9 mouse cellular contexts compared by ENCODE assay signal in genomic region chr15:78003929-78004328, GRCm38 (mm10). TPM values are rescaled to one million over a fixed set of nuclear protein-coding genes. Genes with fewer than 3 reads are reported as not detected.
DNase-seq lines count a peak whose midpoint lies in the region; ATAC-seq and TF ChIP-seq lines count a peak whose summit lies in the region.
"Had no signal": no experiment of that assay in that cellular context is flagged by ENCODE, and none has a peak within 500 bp of the region (broad histone marks: within the 10 kb centered on the region; RNA-seq: fewer than 3 reads in every experiment).

No protein-coding gene starts in this region.

- H3K27me3 ChIP-seq in testis, adult 2 months (ENCODE audit: control insufficient read depth, insufficient read depth, low read length) = no peaks in the 10 kb centered on the region
- H3K27me3 ChIP-seq in embryonic facial prominence, embryonic 14.5 days (replicated peaks; ENCODE audit: control insufficient read depth, insufficient read depth, low read length) = no peaks in the 10 kb centered on the region
- no peaks in the 10 kb centered on the region for H3K27me3 ChIP-seq in stomach, postnatal 0 days (ENCODE audit: control insufficient read depth, insufficient read depth, low read length)
- H3K27me3 ChIP-seq: limb, embryonic 12.5 days had no signal

- H3K9me3 ChIP-seq in embryonic facial prominence, embryonic 14.5 days (ENCODE audit: control insufficient read depth, low read length) = no peaks in the 10 kb centered on the region
- no peaks in the 10 kb centered on the region for H3K9me3 ChIP-seq in stomach, postnatal 0 days (ENCODE audit: control insufficient read depth, low read length)
- H3K9me3 ChIP-seq: limb, embryonic 12.5 days had no signal

- no peak overlapping the region for H3K4me2 ChIP-seq in embryonic facial prominence, embryonic 14.5 days (ENCODE audit: low read depth, low read length)
- H3K4me2 ChIP-seq in stomach, postnatal 0 days (replicated peaks; ENCODE audit: low read depth) = no peak overlapping the region
- H3K4me2 ChIP-seq: limb, embryonic 12.5 days had no signal

- no peak for ATAC-seq in embryonic facial prominence, embryonic 14.5 days (ENCODE audit: low read depth)
- ATAC-seq in stomach, postnatal 0 days (ENCODE audit: low FRiP score, low TSS enrichment) = no peak

- H3K36me3 ChIP-seq in testis, adult 2 months (ENCODE audit: control insufficient read depth, insufficient read depth, low read length) = no peaks in the 10 kb centered on the region
- H3K36me3 ChIP-seq in embryonic facial prominence, embryonic 14.5 days (ENCODE audit: control insufficient read depth, insufficient read depth, low read length) = no peaks in the 10 kb centered on the region
- H3K36me3 ChIP-seq in stomach, postnatal 0 days (ENCODE audit: control insufficient read depth, insufficient read depth, low read length) = no peaks in the 10 kb centered on the region
- H3K36me3 ChIP-seq: limb, embryonic 12.5 days had no signal

- H3K9ac ChIP-seq in embryonic facial prominence, embryonic 14.5 days (ENCODE audit: low read depth, low read length) = no peak overlapping the region
- H3K9ac ChIP-seq in stomach, postnatal 0 days (ENCODE audit: low read length) = no peak overlapping the region
- H3K9ac ChIP-seq: limb, embryonic 12.5 days had no signal

- peak; percentile 38 for DNase-seq in cerebellum, adult 11 months
- no peak for DNase-seq in cerebellum, postnatal 4 days (ENCODE audit: low spot score in 2 of 2)
- no peak for DNase-seq in testis, postnatal 10 days (ENCODE audit: low spot score)
- DNase-seq in embryonic facial prominence, embryonic 14.5 days (ENCODE audit: low spot score) = peak; percentile 43
- peak; percentile 38 for DNase-seq in stomach, postnatal 0 days (ENCODE audit: low spot score)
- DNase-seq in right cerebral cortex, postnatal 10 days (ENCODE audit: low spot score in 2 of 2) = no peak
- no peak for DNase-seq in gastrocnemius, postnatal 4 days (ENCODE audit: low spot score in 2 of 2)

- H3K4me3 ChIP-seq in testis, adult 2 months (ENCODE audit: control insufficient read depth, low read depth, low read length) = no peak overlapping the region
- H3K4me3 ChIP-seq in embryonic facial prominence, embryonic 14.5 days (ENCODE audit: low read depth, low read length) = no peak overlapping the region
- no peak overlapping the region for H3K4me3 ChIP-seq in stomach, postnatal 0 days (ENCODE audit: low read depth, low read length)
- H3K4me3 ChIP-seq: limb, embryonic 12.5 days had no signal

- TF ChIP-seq CTCF in testis, adult 2 months (IDR thresholded peaks at IDR 0.05; ENCODE audit: control insufficient read depth, insufficient read depth, insufficient replicate concordance, low read depth, low read length) = no peak
- no peak for TF ChIP-seq CTCF in stomach, postnatal 0 days (IDR thresholded peaks at IDR 0.05; ENCODE audit: low read depth)

- 46% methylated on average over 9 of the region's 9 CpGs for WGBS in embryonic facial prominence, embryonic 14.5 days
- WGBS in stomach, postnatal 0 days = 49% methylated on average over 9 of the region's 9 CpGs

- peaks cover 20% of the 10 kb centered on the region for H3K4me1 ChIP-seq in testis, adult 2 months (ENCODE audit: control insufficient read depth, insufficient read depth, low read length)
- H3K4me1 ChIP-seq in embryonic facial prominence, embryonic 14.5 days (ENCODE audit: control insufficient read depth, insufficient read depth, low read length) = no peaks in the 10 kb centered on the region
- H3K4me1 ChIP-seq in stomach, postnatal 0 days (replicated peaks; ENCODE audit: control insufficient read depth, insufficient read depth) = no peaks in the 10 kb centered on the region
- H3K4me1 ChIP-seq: limb, embryonic 12.5 days had no signal

- no peak for TF ChIP-seq EP300 in stomach, postnatal 0 days (optimal IDR thresholded peaks at IDR 0.05)

- peak; percentile 26; the same call in 1 of the 2 replicates for TF ChIP-seq POLR2A in testis, adult 2 months (IDR thresholded peaks at IDR 0.05; ENCODE audit: control insufficient read depth, low read depth, low read length)

- no peak overlapping the region for H3K27ac ChIP-seq in testis, adult 2 months (ENCODE audit: control insufficient read depth, insufficient read depth, low read depth, low read length)
- H3K27ac ChIP-seq in embryonic facial prominence, embryonic 14.5 days (replicated peaks; ENCODE audit: low read depth, low read length) = no peak overlapping the region
- H3K27ac ChIP-seq in stomach, postnatal 0 days (replicated peaks) = no peak overlapping the region
- H3K27ac ChIP-seq: limb, embryonic 12.5 days had no signal

RNA-seq across cellular contexts. Expression of gene Eif3d, which starts 33.3 kb away (rescaled TPM):
- 126 and 139 TPM in 2 replicates for polyA plus RNA-seq in testis, adult 2 months (2012; rRNA removed)
- polyA plus RNA-seq in embryonic facial prominence, embryonic 14.5 days (2014; fragmentation: Nextera tagmentation; extraction: Ambion mirVana) = 155 and 194 TPM in 2 replicates
- 106 and 110 TPM in 2 replicates for polyA plus RNA-seq in stomach, postnatal 0 days (2015; fragmentation: Nextera tagmentation; extraction: Ambion mirVana)
- total RNA-seq in gastrocnemius, postnatal 4 days (2021) = 100 to 1,000 TPM; 115 to 120 TPM

RNA-seq across cellular contexts. Expression of gene Foxred2, which starts 47.4 kb away (rescaled TPM):
- polyA plus RNA-seq in testis, adult 2 months (2012; rRNA removed) = 1.0 and 4.0 TPM in 2 replicates
- polyA plus RNA-seq in embryonic facial prominence, embryonic 14.5 days (2014; fragmentation: Nextera tagmentation; extraction: Ambion mirVana) = 4.5 and 5.3 TPM in 2 replicates
- 0.62 and 0.87 TPM in 2 replicates for polyA plus RNA-seq in stomach, postnatal 0 days (2015; fragmentation: Nextera tagmentation; extraction: Ambion mirVana)
- 1 to 10 TPM; 1.4 to 1.5 TPM for total RNA-seq in gastrocnemius, postnatal 4 days (2021)

Comparison
In these comparisons a context has a peak if more than half of its experiments do, and no peak if none do; other contexts are left out.
1. DNase-seq: peak in cerebellum, adult 11 months (single experiment), embryonic facial prominence, embryonic 14.5 days (single experiment) and stomach, postnatal 0 days (single experiment); none in cerebellum, postnatal 4 days (0 of 2), testis, postnatal 10 days (single experiment), right cerebral cortex, postnatal 10 days (0 of 2) and gastrocnemius, postnatal 4 days (0 of 2).